Mouse (Mus musculus): ENCODE results near the gene Thsd7a. TPM values are rescaled to one million over a fixed set of nuclear protein-coding genes. Genes with fewer than 3 reads are reported as not detected.
A peak's percentile ranks its signal among the peaks of the same experiment; 100 is the strongest.

The Thsd7a gene
- total and polyA plus RNA-seq, 2 experiments from 2014 or later = 17.1 to 27.3 TPM

GRCm38 (mm10) chr6:12555114-12556099 is 193.8 kb downstream of the Thsd7a start:
- Histone ChIP-seq H3K4me3 (ENCODE audit: low read depth, low read length) (no peak overlapping the region), H3K4me1 (ENCODE audit: insufficient read depth, low read length) (no peaks in the 10 kb centered on the region), H3K27ac (ENCODE audit: low read depth, low read length) (no peak overlapping the region), H3K4me2 (ENCODE audit: low read depth, low read length, poor library complexity, severe bottlenecking) (no peak overlapping the region), H3K27me3 (ENCODE audit: insufficient read depth, low read length) (no peaks in the 10 kb centered on the region), H3K9me3 (ENCODE audit: low read length) (no peaks in the 10 kb centered on the region), H3K36me3 (ENCODE audit: insufficient read depth, low read length) (0 out of 2 replicates have a peak, but pooled peaks cover 3% of the 10 kb centered on the region), H3K9ac (replicated peaks; ENCODE audit: low read length, poor library complexity, severe bottlenecking) (no peak overlapping the region)
- DNase-seq (ENCODE audit: low spot score) = no peak
- 88% methylated on average over 32 of the region's 32 CpGs for WGBS
- ATAC-seq (ENCODE audit: low FRiP score) = 0 out of 2 replicates have a peak, but pooled peaks have one; percentile 38
- no peak for TF ChIP-seq CTCF (IDR thresholded peaks at IDR 0.05)

GRCm38 (mm10) chr6:12551176-12551575 is 198.0 kb downstream of the Thsd7a start:
- Histone ChIP-seq H3K4me3 (ENCODE audit: low read depth, low read length) (no peak overlapping the region), H3K27ac (ENCODE audit: low read depth, low read length) (no peak overlapping the region), H3K4me1 (ENCODE audit: insufficient read depth, low read length) (no peaks in the 10 kb centered on the region), H3K27me3 (ENCODE audit: insufficient read depth, low read length) (no peaks in the 10 kb centered on the region), H3K9me3 (ENCODE audit: low read length) (no peaks in the 10 kb centered on the region), H3K9ac (replicated peaks; ENCODE audit: low read length, poor library complexity, severe bottlenecking) (no peak overlapping the region), H3K4me2 (ENCODE audit: low read depth, low read length, poor library complexity, severe bottlenecking) (no peak overlapping the region), H3K36me3 (ENCODE audit: insufficient read depth, low read length) (0 out of 2 replicates have a peak, but pooled peaks cover 3% of the 10 kb centered on the region)
- TF ChIP-seq CTCF (IDR thresholded peaks at IDR 0.05) = no peak
- no peak for DNase-seq (ENCODE audit: low spot score)
- 73% methylated on average over 3 of the region's 3 CpGs for WGBS
- ATAC-seq (ENCODE audit: low FRiP score) = no peak

- H3K4me3 ChIP-seq (ENCODE audit: low read depth, low read length) = no peak overlapping the region
- no peak for TF ChIP-seq CTCF (IDR thresholded peaks at IDR 0.05)
- H3K27me3 ChIP-seq (ENCODE audit: insufficient read depth, low read length) = no peaks in the 10 kb centered on the region
- peak; percentile 18 for DNase-seq (ENCODE audit: low spot score)
- H3K9ac ChIP-seq (replicated peaks; ENCODE audit: low read length, poor library complexity, severe bottlenecking) = no peak overlapping the region
- no peaks in the 10 kb centered on the region for H3K9me3 ChIP-seq (ENCODE audit: low read length)
- no peak for ATAC-seq (ENCODE audit: low FRiP score)
- no peak overlapping the region for H3K4me2 ChIP-seq (ENCODE audit: low read depth, low read length, poor library complexity, severe bottlenecking)
- WGBS = 35% methylated on average over 4 of the region's 4 CpGs
- no peaks in the 10 kb centered on the region for H3K4me1 ChIP-seq (ENCODE audit: insufficient read depth, low read length)
- no peak overlapping the region for H3K27ac ChIP-seq (ENCODE audit: low read depth, low read length)
- H3K36me3 ChIP-seq (ENCODE audit: insufficient read depth, low read length) = 0 out of 2 replicates have a peak, but pooled peaks cover 2% of the 10 kb centered on the region
These were observed 199.1 kb downstream of the Thsd7a start for GRCm38 (mm10) chr6:12550054-12550655.

GRCm38 (mm10) chr6:12544096-12544495 is 205.1 kb downstream of the Thsd7a start:
- Histone ChIP-seq H3K9ac (replicated peaks; ENCODE audit: low read length, poor library complexity, severe bottlenecking) (no peak overlapping the region), H3K27ac (ENCODE audit: low read depth, low read length) (no peak overlapping the region), H3K4me3 (ENCODE audit: low read depth, low read length) (no peak overlapping the region), H3K27me3 (ENCODE audit: insufficient read depth, low read length) (no peaks in the 10 kb centered on the region), H3K36me3 (ENCODE audit: insufficient read depth, low read length) (no peaks in the 10 kb centered on the region), H3K4me2 (ENCODE audit: low read depth, low read length, poor library complexity, severe bottlenecking) (no peak overlapping the region), H3K9me3 (ENCODE audit: low read length) (no peaks in the 10 kb centered on the region), H3K4me1 (ENCODE audit: insufficient read depth, low read length) (no peaks in the 10 kb centered on the region)
- 63% methylated on average over 5 of the region's 5 CpGs for WGBS
- no peak for TF ChIP-seq CTCF (IDR thresholded peaks at IDR 0.05)
- ATAC-seq (ENCODE audit: low FRiP score) (no peak), DNase-seq (ENCODE audit: low spot score) (no peak)

GRCm38 (mm10) chr6:12542496-12542895 is 206.7 kb downstream of the Thsd7a start:
- H3K27ac ChIP-seq (ENCODE audit: low read depth, low read length) = no peak overlapping the region
- H3K4me2 ChIP-seq (ENCODE audit: low read depth, low read length, poor library complexity, severe bottlenecking) = no peak overlapping the region
- no peaks in the 10 kb centered on the region for H3K4me1 ChIP-seq (ENCODE audit: insufficient read depth, low read length)
- no peak for TF ChIP-seq CTCF (IDR thresholded peaks at IDR 0.05)
- no peak overlapping the region for H3K9ac ChIP-seq (replicated peaks; ENCODE audit: low read length, poor library complexity, severe bottlenecking)
- DNase-seq (ENCODE audit: low spot score) = no peak
- no peak overlapping the region for H3K4me3 ChIP-seq (ENCODE audit: low read depth, low read length)
- H3K36me3 ChIP-seq (ENCODE audit: insufficient read depth, low read length) = no peaks in the 10 kb centered on the region
- 32% methylated on average over 3 of the region's 3 CpGs for WGBS
- no peak for ATAC-seq (ENCODE audit: low FRiP score)
- H3K9me3 ChIP-seq (ENCODE audit: low read length) = no peaks in the 10 kb centered on the region
- no peaks in the 10 kb centered on the region for H3K27me3 ChIP-seq (ENCODE audit: insufficient read depth, low read length)

GRCm38 (mm10) chr6:12519121-12519520 is 230.1 kb downstream of the Thsd7a start:
- Histone ChIP-seq H3K36me3 (ENCODE audit: insufficient read depth, low read length) (no peaks in the 10 kb centered on the region), H3K4me2 (ENCODE audit: low read depth, low read length, poor library complexity, severe bottlenecking) (no peak overlapping the region), H3K4me1 (ENCODE audit: insufficient read depth, low read length) (no peaks in the 10 kb centered on the region), H3K4me3 (ENCODE audit: low read depth, low read length) (no peak overlapping the region), H3K27me3 (ENCODE audit: insufficient read depth, low read length) (no peaks in the 10 kb centered on the region), H3K27ac (ENCODE audit: low read depth, low read length) (no peak overlapping the region), H3K9me3 (ENCODE audit: low read length) (no peaks in the 10 kb centered on the region), H3K9ac (replicated peaks; ENCODE audit: low read length, poor library complexity, severe bottlenecking) (no peak overlapping the region)
- DNase-seq (ENCODE audit: low spot score) = peak; percentile 70
- TF ChIP-seq CTCF (IDR thresholded peaks at IDR 0.05) = no peak
- peak; percentile 62; the same call in 1 of the 2 replicates for ATAC-seq (ENCODE audit: low FRiP score)

Data from midbrain, postnatal 0 days (tissue).